Mouse (Mus musculus) activated CD4-positive, CD25-positive, alpha-beta regulatory T cell (primary cell): Measurements from ENCODE around the gene Gm14743. TPM values are rescaled to one million over a fixed set of nuclear protein-coding genes. Genes with fewer than 3 reads are reported as not detected.

ENCODE experiments used
- polyA plus RNA-seq, 2 experiments: library from polyadenylated mRNA; unstranded; fragments of 100-300 nt; shearing (Covaris generic); gene quantifications; one replicate each; pipeline ENCODE4 v1.2.1; 2017

The Gm14743 gene
- not detected for polyA plus RNA-seq

DNA sequence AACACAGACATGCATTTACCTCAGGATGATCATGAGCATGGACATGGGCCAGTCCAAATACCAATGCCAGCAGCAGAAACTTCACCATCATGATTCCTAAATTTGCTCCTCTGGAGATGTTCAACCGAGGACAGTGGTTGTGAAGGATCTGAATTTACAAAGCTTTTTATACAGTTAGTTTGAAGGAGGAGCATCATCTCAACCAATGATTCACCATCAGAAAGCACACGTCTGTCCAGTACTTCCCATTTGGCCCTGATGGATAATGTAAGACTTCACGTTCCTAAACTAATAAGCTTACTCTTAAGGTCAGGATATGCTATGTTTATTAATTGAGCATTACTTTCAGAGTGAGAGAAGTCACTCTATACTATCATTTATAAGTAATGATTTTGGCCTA is at the start of gene Gm14743:
TSS of gene Gm14743 (minus strand) at position 101 of the 400 bp plus-strand sequence.

Other genes with a start within 250 kb of the Gm14743 start
- gene Obp1a, start 154.5 kb downstream of the Gm14743 start, polyA plus RNA-seq, result not detected
- gene Gm5938, start 120.5 kb downstream of the Gm14743 start, polyA plus RNA-seq, result not detected
- gene Obp1b, start 59.1 kb downstream of the Gm14743 start, polyA plus RNA-seq, result not detected
- gene 4930480E11Rik, start 123.7 kb upstream of the Gm14743 start, polyA plus RNA-seq, result not detected